Mouse (Mus musculus): ENCODE results near the gene Itch.
A peak's percentile ranks its signal among the peaks of the same experiment; 100 is the strongest.
"Not testable (repeated sequence)": the region's sequence is repeated elsewhere in the genome, so short reads cannot be mapped to it uniquely, and the experiment has no call there.

The Itch gene

DNA sequence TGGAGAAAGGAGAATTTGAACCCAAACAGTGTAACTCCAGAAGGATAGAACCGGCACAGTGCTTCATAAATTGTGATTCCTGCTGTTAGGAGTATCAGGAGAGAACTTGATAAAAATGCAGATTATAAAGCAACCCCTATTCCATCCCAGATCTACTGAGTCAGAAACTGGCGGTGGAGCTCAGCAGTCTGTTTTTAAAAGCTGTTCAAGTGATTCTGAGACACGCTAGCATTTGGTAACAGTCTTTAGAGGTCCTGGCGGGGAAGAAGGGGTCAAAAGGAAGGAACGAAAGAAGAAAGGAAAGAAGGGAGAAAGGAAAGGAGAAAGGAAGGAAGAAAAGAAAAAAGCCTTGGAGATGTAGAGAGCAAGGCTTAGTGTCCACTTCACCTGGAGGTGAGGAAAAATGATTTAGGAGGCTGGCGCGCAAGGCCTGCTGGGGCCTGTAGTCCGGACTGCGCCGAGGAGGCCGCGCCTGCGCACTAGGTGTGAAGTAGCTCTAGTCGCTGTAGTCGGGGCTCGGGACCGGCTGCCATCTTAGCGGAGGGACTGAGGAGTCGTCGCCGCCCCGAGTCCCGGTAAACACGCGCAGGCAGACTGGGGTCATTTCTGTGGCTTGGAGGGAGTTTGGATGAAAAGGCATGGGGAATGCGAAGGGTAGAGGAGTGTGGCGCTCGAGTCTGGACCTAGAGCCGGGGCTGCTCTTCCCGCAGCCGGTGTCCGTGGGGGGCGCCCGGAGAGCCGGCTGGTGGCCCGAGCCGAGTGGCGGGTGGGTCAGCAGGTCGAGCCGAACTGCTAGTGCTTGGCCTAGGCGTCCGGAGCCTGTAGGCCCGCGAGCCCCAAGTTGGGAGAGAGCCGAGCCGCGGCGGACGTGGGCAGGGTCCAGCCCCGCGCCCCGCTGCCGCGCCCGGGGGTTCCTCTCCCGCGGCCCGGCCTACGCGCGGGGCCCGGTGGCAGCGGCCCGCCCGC lies at the start of gene Itch:
TSS of gene Itch (plus strand) at position 499 of the 966 bp plus-strand sequence.
- peak; percentile 93 to 96 for DNase-seq

DNA sequence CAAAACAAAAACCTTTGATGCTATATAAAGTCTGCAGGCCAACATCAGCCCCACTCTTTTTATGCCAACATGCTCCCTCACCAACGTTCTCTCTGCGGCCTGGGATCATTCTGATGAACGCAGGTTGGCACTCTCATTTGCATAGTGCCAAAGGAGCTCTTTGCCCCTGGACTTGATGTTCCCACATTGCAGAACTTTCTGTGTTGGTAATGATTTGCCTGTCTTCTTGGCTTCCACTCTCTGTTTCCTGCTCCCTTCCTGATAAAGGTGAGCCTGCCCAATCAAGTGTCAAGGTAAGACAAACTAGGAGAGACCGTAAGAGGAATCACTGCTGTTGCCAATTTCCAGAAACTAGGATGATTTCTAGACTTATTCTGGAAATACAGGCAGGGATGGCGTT lies 48.8 kb upstream of the Itch start:
- DNase-seq = no peak

DNA sequence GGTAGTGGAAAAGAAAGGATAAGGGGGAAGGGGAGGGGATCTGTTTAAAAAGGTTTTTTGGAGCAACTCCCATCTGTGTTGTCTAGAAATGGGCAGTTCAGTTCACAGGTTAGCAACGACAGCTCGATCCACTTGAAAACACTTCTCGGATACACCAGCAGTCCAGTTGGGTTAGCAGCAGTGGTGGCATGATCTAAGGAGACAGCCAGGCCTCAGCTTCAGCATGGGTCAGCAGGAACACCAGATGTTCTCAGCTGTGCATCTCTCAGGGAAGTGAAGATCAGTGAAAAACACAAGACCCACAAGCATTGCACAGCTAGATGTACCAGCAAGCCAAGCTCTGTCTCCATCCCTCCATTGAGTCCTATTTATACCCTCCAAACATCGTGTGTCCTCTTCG lies 47.0 kb upstream of the Itch start:
- no peak for DNase-seq

DNA sequence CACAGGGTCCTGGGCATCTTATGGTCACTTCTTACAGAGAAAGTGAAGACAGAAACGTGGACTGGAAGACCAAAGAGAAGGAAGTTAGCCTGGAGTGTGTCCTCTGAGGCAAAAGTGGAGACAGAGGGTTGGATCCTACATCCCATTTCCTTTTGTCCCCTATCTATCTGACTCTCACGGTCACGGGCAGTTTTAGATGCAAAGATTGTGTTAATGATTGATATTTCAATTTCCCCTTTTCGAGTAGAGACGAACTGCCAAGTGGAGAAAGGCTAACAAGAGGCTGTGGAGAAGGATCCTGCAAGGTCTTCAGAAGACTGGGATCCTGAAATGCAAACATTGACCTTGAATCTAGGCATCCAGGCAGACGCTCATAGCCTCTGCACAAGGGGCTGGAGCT lies 45.0 kb upstream of the Itch start:
- DNase-seq = no peak

DNA sequence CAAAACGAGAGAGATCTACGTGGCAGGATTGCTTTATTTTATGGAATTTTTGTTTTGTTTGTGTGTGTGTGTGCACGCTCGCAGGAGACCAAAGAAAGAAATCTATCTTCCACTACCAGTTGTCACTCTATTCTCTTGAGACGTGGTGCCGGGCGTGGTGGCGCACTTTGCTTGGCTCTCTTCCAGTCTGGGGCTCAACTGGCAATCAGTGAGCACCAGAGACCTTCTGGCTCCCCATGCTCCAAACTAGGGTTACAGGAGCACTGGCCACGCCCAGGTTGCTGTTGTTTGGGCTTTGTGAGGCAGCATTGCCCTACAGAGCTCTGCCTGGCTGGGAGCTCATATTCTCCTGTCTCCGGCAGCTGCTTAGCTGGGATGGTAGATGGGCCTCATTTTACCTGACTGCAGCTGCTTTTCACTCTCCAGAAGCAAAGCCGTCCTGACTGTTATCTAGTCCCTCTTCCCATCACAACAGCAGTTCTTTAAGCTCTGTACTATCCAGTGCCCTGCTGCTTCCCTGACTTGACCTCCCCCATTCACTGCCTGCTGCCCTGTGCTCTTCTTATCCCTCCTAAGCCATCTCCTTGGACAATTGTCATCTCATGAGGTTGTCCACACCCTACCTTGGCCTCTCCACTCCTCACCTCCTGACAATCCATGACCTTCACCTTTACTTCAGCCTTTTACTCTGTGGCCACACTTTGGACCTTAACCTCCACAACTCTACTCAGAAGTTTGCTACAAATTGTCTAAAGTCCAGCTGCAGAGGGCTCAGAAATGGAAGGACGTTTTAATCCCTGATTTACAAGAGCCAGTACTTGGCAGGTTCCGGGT lies 42.2 kb upstream of the Itch start:
- no peak for DNase-seq

DNA sequence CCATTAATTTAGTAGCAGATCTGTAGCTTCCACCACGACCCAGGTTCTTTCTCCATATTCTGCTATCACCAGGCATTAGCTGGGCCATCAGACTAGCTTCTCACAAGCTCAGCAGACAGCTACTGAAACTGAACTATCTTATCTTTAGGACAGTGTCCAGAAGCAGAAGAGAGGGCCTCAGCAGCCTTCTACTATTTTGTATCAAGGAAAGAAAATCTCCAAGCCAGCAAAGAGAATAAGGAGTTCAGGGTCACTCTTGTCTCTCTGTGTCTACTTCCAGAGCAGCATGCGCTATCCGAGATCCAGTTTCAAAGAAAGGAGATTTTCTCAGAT lies 41.6 kb upstream of the Itch start:
- DNase-seq = no peak

DNA sequence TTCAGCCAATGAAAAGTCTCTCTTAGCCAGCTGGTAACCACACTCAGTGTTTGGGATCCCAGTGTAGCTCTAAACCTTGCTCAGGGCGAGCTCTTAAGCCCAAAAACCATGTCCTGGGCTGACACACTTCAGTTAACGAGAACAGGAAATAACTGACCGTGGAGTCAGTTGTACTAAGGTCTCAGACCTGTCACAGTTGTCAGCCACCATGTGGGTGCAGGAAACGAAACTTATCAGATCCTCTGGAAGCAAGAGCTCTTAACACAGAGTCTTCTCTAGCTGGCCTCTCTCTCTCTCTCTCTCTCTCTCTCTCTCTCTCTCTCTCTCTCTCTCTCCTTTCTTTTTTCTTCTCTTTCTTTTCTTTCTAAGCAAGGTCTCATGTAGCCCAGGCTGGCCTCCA lies 39.9 kb upstream of the Itch start:
- DNase-seq = no peak

DNA sequence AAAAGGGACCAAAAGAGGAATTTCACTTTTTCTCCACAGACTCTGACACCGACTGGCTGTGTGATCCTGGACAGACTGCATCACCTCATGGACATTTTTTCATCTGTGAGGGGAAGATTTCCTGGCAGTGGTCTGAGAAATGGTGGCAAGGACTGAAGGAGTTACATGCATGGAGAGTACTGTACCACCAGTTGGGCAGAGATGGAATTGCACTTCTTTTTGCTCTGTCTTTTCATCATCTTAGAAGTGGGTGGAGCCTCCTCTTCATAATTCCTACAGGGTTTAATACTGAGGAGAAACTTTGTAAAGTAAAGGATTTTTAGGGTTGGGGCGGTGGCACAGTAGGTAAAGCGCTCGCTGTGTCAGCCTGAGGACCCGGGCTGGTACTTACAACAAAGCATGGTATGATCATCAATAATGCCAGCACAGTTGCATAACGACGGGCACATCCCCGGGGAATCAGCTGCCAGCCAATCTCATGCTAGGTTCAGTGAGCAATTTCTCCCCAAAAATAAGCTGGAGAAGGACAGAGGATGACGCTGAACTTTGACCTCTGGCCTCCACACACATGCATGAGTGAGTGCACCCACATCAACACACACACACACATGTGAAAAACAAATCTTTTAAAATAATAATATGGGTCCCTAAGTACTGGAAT lies 34.5 kb upstream of the Itch start:
- DNase-seq = no peak

DNA sequence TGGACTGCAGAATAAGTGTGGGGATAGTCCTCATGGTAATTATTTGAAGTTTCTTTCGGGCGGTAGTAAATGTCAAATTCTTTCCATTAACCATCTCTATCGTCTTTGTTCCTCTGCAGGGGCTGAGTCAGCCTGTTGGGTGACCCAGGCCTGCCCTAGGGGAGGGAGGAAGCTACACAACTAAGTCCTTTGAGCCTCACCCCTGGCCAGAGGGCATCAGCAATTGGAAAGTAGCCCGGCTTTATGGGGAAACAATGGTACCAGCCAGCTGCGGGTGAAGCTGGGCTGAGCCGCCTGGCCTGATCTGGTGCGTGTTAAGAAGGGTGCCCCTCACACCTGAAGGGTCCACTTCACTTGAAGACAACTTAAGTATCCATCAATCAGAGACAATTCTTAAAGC lies 33.9 kb upstream of the Itch start:
- DNase-seq = peak in 1 of 2 experiments; percentile 15

DNA sequence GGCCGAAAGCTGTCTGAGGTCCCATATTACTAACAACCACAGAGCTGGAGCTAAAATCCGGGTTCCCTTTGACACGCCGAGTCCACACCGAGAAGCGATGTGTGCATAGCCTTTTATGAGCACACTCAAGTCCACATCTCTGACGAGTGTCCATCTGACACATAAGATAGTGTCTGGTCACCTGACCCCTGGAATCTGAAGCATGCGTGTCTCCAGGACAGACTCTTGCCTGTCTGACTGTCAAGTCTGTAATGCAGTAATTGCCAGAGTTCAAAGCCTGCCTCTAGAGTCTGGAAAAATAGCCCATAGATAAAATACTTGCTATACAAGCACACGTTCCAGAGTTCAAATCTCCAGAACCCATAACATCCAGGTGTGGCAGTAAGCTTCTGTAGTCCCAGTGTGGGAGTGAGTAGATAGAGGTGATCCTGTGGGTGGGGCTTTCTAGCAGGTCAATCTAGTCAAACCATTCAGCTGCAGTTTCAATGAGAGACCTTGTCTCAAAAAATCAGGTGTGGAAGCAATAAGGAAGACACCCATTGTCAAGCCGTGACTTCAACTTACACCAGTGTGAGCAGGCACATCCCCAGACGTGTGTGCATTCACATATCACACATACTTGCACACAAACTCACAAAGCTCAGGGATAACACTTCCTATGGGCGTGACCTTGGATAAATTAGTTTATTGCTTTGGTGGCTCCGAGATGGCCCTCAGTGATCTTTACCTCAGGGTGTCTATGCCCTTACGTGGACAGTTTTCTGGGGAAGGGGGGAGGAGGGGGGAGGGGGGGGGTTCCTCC lies 33.1 kb upstream of the Itch start:
- no peak for DNase-seq

DNA sequence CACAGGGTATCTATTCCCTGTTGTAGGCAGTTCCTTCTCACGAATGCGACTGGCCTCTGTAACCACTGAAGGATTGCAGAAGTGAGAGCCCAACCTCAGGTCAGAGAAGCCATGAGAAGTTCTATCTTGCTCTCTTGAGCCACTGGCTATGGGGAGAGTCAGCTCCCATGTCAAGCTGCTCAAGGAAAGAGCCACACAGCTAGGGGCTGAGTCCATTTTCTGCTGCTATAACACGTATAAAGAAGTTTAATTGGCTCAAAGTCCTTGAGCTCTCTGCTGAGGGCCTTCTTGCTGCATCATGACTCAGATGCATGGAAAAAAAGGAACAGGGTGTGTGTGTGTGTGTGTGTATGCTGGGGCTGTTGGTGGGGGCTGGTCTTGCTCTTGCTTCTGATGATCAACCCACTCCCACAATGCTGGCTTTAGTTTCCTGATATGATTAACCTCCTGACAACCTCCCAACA lies 32.5 kb upstream of the Itch start:
- no peak for DNase-seq

DNA sequence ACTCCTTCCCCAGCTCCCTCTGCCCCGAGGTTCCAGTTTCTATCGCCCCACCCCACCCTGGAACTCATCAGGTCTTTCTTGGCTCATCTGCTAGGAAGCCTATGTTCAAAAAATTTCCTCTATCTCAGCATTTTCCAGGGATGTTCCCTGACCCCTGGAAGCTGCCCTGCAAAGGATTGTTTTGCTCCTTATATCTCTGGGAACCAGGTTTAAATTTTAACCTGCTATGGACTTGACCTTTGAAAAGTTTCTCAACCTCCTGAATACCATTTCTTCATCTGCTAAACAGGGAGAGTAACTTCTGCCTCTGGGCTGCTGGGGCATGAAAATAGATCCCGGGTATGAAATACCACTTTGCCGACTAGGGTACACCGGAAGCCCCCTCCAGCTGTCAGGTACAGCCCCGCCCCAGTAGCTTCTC lies 31.5 kb upstream of the Itch start:
- no peak for DNase-seq

DNA sequence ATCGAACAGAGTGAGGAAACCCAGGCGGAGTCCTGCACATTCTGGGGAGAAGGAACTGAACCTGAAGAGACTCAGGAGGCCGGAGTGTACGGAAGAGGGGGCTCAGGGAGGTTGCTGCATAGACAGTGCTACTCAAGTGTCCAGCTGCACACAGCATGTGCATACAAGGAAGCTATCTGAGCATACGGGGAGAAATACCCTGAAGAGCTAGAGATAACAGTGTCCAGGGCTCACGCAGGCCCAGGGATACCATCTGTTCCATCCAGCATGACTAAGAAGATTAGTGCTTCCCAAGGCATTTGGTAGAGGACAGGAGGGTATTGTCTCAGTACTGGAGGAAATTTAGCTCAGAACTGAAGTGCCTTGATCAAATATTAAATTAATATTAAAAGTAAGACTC lies 29.7 kb upstream of the Itch start:
- peak; percentile 40 to 51 for DNase-seq

DNA sequence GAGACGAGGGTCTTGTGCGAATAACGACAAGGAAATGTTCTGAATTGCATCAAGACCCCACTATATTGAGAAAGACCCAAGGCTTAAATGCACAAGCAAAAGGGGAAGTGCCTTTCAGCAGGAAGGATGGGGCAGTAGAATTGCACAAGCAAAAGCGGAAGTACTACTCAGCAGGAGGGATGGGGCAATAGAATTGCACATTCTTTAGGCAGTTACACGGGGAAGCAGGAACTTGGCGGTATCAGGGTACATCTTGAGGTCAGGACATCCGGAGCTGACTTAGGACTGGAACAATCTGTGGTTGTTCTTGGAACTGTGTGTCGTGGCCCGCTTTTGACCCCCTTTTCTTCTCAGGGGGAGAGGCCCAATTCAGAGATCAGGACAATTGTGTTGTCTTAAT lies 26.0 kb upstream of the Itch start:
- not testable (repeated sequence) for DNase-seq

DNA sequence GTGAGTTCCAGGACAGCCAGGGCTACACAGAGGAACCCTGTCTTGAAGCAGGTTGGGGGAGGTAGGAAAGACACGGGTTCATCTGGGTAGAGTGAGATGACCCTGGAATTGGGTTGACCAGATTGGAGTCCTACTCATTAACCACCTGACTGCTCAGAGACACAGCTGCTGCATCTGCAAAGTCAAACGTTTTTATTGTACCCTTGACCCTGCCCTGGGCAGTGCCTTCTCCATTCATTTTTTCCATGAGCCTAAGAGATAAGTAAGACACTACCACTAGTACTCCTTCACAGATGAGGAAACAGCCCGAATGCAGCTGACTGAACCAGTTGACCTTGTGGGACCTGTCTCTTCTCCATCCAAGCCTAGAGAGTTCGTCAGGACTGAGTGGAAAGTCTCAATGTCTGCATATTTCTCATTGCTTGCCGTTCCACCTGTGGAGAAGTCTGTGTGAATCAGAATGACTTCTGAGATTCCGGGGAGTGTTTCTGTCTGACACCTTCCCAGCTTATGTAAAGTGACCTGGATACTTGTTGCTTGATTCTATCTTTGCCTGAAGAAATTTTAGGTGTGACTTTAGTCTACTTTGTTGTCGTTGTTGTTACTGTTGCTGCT lies 18.0 kb upstream of the Itch start:
- no peak for DNase-seq

DNA sequence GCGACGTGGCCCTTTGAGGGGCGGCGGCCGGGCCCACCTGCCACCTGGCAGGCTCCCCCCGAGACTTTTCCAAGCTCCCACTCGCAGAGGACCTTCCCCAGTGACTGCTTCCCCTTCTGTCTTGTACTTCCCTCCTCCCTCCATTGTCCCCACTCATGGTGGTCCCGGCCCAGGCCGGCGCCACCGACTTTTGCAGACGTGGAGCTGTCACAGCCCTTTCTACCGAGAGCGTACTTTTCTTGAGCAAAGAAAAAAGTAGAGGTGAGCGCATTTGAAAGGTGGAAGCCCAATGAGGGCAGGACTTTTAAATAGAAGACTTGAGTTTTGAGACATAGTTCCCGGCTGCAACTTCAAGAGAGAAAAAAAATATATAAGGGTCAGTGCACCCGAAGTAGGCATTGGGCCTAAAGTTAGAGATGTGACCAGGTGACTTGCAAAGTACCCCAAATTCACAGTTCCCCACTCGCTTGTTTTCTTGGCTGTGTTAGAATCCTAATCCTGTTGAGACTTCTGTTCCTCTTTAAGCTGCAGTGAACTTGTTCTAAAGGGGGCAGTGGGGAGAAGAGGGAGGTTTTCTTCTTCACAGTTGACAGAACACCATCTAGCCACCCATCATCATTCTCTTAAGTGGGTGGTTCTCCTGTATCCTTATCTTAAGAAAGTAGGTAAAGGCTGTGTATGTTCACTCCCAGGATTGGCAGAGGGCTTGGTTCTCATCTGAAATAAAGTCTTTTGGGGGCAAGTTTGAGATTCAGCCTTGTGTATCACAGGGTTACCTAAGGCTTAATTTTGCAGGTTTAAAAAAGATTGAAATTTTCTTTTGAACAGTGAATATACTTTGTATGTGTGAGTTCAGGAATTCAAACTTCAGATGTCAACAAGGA lies 910 bp downstream of the Itch start:
- no peak for DNase-seq

DNA sequence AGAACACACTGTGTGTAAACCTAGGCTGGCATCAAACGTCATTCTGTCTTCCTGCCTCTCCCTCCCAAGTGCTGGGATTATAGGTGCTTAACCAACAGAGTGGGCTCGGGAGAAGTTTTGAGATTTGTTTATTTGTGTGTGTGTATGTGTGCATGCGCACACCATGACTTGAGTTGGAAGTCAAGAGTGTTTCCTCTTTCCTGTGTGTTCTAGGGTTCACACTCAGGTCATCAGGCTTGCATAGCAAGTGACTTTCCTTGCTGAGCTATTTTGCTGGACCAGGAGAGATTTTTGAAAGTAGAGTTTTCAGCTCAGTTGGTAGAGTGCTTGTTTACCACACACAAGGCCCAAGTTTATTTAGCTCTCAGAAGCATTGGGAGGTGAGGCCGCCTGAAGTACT lies 1.8 kb downstream of the Itch start:
- no peak for DNase-seq

DNA sequence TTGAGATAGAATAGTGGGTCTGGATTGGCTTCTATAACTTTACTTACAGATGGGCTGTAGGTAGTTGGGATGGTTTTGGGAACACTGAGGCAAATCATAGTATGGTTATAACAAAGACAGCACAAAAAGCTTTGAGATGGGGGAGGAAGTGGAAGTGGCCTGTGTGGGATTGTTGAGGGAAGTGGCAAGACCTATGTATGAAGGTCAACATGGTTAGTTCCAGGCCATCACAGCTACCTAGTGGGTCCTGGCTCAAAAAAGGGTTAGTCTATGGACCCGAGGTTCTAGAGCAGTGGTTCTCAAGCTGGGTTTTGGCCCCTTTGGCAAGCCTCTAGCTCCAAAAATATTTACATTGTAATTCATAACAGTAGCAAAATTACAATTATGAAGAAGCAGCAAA lies 2.2 kb downstream of the Itch start:
- DNase-seq = no peak

DNA sequence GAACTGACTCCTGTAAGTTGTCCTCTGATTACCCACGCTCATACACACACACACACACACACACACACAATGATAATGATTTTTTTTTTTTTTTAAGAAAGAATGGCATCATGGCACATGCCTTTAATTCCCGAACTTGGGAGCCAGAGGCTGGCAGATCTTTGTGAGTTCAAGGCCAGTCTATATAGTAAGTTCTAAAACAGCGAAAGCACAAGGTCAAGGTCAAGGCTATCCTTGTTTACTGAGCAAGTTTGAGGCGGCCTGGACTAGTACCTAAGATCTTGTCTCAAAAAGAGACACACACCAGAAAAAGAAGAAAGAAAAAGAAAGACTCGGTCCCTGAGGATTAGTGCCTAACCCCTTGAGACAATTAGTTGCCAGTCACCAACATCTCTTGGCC lies 7.7 kb downstream of the Itch start:
- no peak for DNase-seq

DNA sequence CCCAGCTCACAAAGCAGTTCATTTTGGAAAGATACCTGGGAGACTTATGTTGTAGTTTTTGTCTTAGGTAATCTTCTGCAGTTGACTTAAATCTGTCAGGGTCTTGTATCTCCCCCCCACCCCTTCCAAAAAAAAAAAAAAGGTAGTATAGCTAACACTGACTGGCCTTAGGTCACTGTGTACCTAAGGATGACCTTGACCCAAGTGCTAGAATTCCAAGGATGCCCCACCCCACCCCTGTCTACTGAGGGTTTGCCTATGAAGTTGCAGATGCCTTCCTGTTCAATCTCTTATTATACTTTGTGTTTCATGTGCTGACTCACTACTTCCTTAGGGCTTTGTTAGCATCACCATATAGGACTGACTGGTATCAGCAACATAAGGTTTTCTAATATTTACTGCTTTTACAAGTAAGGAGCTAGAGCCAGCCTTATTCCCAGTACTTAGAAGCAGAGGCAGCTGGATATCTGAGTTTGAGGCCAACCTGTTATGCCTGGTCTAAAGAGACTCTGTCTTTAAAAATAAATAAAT lies 8.8 kb downstream of the Itch start:
- no peak for DNase-seq

DNA sequence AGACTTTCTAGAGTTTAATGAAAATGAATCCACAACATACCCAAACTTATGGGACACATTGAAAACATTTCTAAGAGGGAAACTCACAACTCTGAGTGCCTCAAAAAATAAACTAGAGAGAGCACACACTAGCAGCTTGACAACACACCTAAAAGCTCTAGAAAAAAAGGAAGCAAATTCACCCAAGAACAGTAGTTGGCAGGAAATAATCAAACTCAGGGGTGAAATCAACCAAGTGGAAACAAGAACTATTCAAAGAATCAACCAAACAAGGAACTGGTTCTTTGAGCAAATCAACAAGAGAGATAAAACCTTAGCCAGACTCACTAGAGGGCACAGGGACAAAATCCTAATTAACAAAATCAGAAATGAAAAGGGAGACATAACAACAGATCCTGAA lies 16.0 kb downstream of the Itch start:
- DNase-seq = not testable (repeated sequence)
